Mouse (Mus musculus) MEL (cell line): ENCODE data around the gene Limk1. TPM values are rescaled to one million over a fixed set of nuclear protein-coding genes. Genes with fewer than 3 reads are reported as not detected.

ENCODE experiments used
- DNase-seq: peaks from one replicate; pipeline ENCODE4 v3.0.0; 2011; ENCODE audit warnings: low read depth, low spot score
- H3K27ac ChIP-seq: 2 replicates; pipeline ENCODE4 v1.5.1; 2012; ENCODE audit warnings: low read depth, mild to moderate bottlenecking, control low read depth, low read length, moderate library complexity; ENCODE audit not compliant: control insufficient read depth
- H3K27me3 ChIP-seq, 2 experiments: fragments of 150-350 bp in 1 of 2; sonication (generic) in 1 of 2; 2 replicates each; pipeline ENCODE4 v1.6.1; 2012; ENCODE audit warnings: low read length in 2 of 2, mild to moderate bottlenecking in 2 of 2, improper control_type of control experiment in 1 of 2, moderate library complexity in 1 of 2; ENCODE audit not compliant: insufficient read depth in 2 of 2, control insufficient read depth in 1 of 2
- H3K36me3 ChIP-seq, 2 experiments: 2 replicates each; pipeline ENCODE4 v1.6.1; 2012 to 2014; ENCODE audit warnings: low read length in 2 of 2, improper control_type of control experiment in 1 of 2, inconsistent platforms in 1 of 2, mild to moderate bottlenecking in 1 of 2; ENCODE audit not compliant: insufficient read depth in 2 of 2, control insufficient read depth in 1 of 2
- H3K4me1 ChIP-seq, 2 experiments: fragments of 150-350 bp in 1 of 2; sonication (generic) in 1 of 2; 2 replicates each; pipeline ENCODE4 v1.6.1; 2012; ENCODE audit warnings: low read length in 2 of 2, improper control_type of control experiment in 1 of 2, mild to moderate bottlenecking in 1 of 2; ENCODE audit not compliant: insufficient read depth in 2 of 2, control insufficient read depth in 1 of 2
- H3K4me3 ChIP-seq, 2 experiments: fragments of 150-350 bp in 1 of 2; sonication (generic) in 1 of 2; 2 replicates each; pipeline ENCODE4 v1.5.1; 2012; ENCODE audit warnings: low read depth in 2 of 2, low read length in 2 of 2, mild to moderate bottlenecking in 2 of 2, moderate library complexity in 2 of 2, control low read depth in 1 of 2, improper control_type of control experiment in 1 of 2; ENCODE audit not compliant: control insufficient read depth in 1 of 2, insufficient read depth in 1 of 2
- H3K79me2 ChIP-seq: 2 replicates; pipeline ENCODE4 v1.6.1; 2012; ENCODE audit warnings: mild to moderate bottlenecking, low read length, moderate library complexity; ENCODE audit not compliant: control insufficient read depth, poor library complexity, insufficient read depth
- H3K9ac ChIP-seq: 2 replicates; pipeline ENCODE4 v1.6.1; 2012; ENCODE audit warnings: low read depth, mild to moderate bottlenecking, control low read depth, low read length, moderate library complexity; ENCODE audit not compliant: control insufficient read depth, poor library complexity, severe bottlenecking
- H3K9me3 ChIP-seq: fragments of 150-350 bp; sonication (generic); replicated peaks from 2 replicates; pipeline ENCODE4 v1.6.1; 2012; ENCODE audit warnings: mild to moderate bottlenecking, low read length, improper control_type of control experiment, moderate library complexity; ENCODE audit not compliant: insufficient read depth
- BHLHE40 ChIP-seq: IDR thresholded peaks from 2 replicates; pipeline ENCODE4 v1.6.1; 2012; ENCODE audit warnings: low read depth, mild to moderate bottlenecking, inconsistent platforms, low read length, improper control_type of control experiment, borderline replicate concordance
- CHD1 ChIP-seq: IDR thresholded peaks from 2 replicates; pipeline ENCODE4 v1.6.1; 2012; ENCODE audit warnings: low read depth, mild to moderate bottlenecking, inconsistent platforms, low read length, improper control_type of control experiment
- CHD2 ChIP-seq: IDR thresholded peaks from 2 replicates; pipeline ENCODE4 v1.6.1; 2011; ENCODE audit warnings: low read length, improper control_type of control experiment
- CTCF ChIP-seq, 3 experiments: IDR thresholded peaks in 2 of 3; conservative IDR thresholded peaks in 1 of 3; 2 replicates each; pipeline ENCODE4 v1.5.1; 2011 to 2012; ENCODE audit warnings: low read length in 3 of 3, low read depth in 2 of 3, mild to moderate bottlenecking in 2 of 3, improper control_type of control experiment in 1 of 3, inconsistent platforms in 1 of 3, mixed read lengths in 1 of 3, moderate library complexity in 1 of 3; ENCODE audit not compliant: control insufficient read depth in 1 of 3, insufficient read depth in 1 of 3, poor library complexity in 1 of 3, severe bottlenecking in 1 of 3
- E2F4 ChIP-seq: IDR thresholded peaks from 2 replicates; pipeline ENCODE4 v1.6.1; 2011; ENCODE audit warnings: low read depth, low read length, improper control_type of control experiment, borderline replicate concordance
- ELF1 ChIP-seq: IDR thresholded peaks from 2 replicates; pipeline ENCODE4 v1.6.1; 2014; ENCODE audit warnings: low read depth, mild to moderate bottlenecking, inconsistent platforms, low read length, improper control_type of control experiment, moderate library complexity
- ETS1 ChIP-seq: IDR thresholded peaks from 2 replicates; pipeline ENCODE4 v1.6.1; 2012; ENCODE audit warnings: low read depth, mild to moderate bottlenecking, inconsistent platforms, low read length, improper control_type of control experiment, moderate library complexity
- GATA1 ChIP-seq: IDR thresholded peaks from 2 replicates; pipeline ENCODE4 v1.6.1; 2011; ENCODE audit warnings: low read depth, low read length, improper control_type of control experiment
- HCFC1 ChIP-seq: IDR thresholded peaks from 2 replicates; pipeline ENCODE4 v1.6.1; 2012; ENCODE audit warnings: low read depth, mild to moderate bottlenecking, inconsistent platforms, low read length, improper control_type of control experiment, moderate library complexity
- KAT2A ChIP-seq: conservative IDR thresholded peaks from 2 replicates; pipeline ENCODE4 v1.6.1; 2012; ENCODE audit warnings: low read depth, low read length, improper control_type of control experiment, inconsistent platforms
- MAX ChIP-seq: IDR thresholded peaks from 2 replicates; pipeline ENCODE4 v1.6.1; 2011; ENCODE audit warnings: low read length, improper control_type of control experiment
- MYB ChIP-seq: IDR thresholded peaks from 2 replicates; pipeline ENCODE4 v1.6.1; 2011; ENCODE audit warnings: mild to moderate bottlenecking, low read depth, low read length, improper control_type of control experiment
- MYC ChIP-seq: IDR thresholded peaks from 2 replicates; pipeline ENCODE4 v1.6.1; 2011; ENCODE audit warnings: low read depth, mild to moderate bottlenecking, low read length, improper control_type of control experiment, moderate library complexity
- POLR2A ChIP-seq, 2 experiments: IDR thresholded peaks; 2 replicates each; pipeline ENCODE4 v1.6.1; 2011 to 2012; ENCODE audit warnings: low read length in 2 of 2, mild to moderate bottlenecking in 2 of 2, control low read depth in 1 of 2, improper control_type of control experiment in 1 of 2, low read depth in 1 of 2, moderate library complexity in 1 of 2; ENCODE audit not compliant: control insufficient read depth in 1 of 2, insufficient read depth in 1 of 2, poor library complexity in 1 of 2
- POLR2AphosphoS2 ChIP-seq: IDR thresholded peaks from 2 replicates; pipeline ENCODE4 v1.6.1; 2011; ENCODE audit warnings: low read length, improper control_type of control experiment
- RAD21 ChIP-seq: IDR thresholded peaks from 2 replicates; pipeline ENCODE4 v1.6.1; 2011; ENCODE audit warnings: mild to moderate bottlenecking, low read depth, low read length, improper control_type of control experiment
- RCOR1 ChIP-seq: IDR thresholded peaks from 2 replicates; pipeline ENCODE4 v1.6.1; 2012; ENCODE audit warnings: low read depth, mild to moderate bottlenecking, inconsistent platforms, low read length, improper control_type of control experiment
- TAL1 ChIP-seq: IDR thresholded peaks from 2 replicates; pipeline ENCODE4 v1.6.1; 2012; ENCODE audit warnings: mild to moderate bottlenecking, inconsistent platforms, low read length, moderate library complexity, mixed read lengths
- TCF12 ChIP-seq: IDR thresholded peaks from 2 replicates; pipeline ENCODE4 v1.6.1; 2014; ENCODE audit warnings: low read depth, mild to moderate bottlenecking, inconsistent platforms, low read length, improper control_type of control experiment, moderate library complexity
- USF1 ChIP-seq: IDR thresholded peaks from 2 replicates; pipeline ENCODE4 v1.6.1; 2014; ENCODE audit warnings: low read depth, mild to moderate bottlenecking, inconsistent platforms, low read length, improper control_type of control experiment, moderate library complexity
- ZC3H11A ChIP-seq: IDR thresholded peaks from 2 replicates; pipeline ENCODE4 v1.6.1; 2012; ENCODE audit warnings: low read depth, mild to moderate bottlenecking, inconsistent platforms, low read length, improper control_type of control experiment
- polyA plus RNA-seq, 2 experiments: library from polyadenylated mRNA; stranded (reverse) in 1 of 2; unstranded in 1 of 2; fragments of >175 nt in 1 of 2; fragments of >200 nt in 1 of 2; gene quantifications; 2 replicates each; pipeline versions ENCODE4 v1.2.1 to v1.2.4; 2012; ENCODE audit warnings: low replicate concordance in 2 of 2, low read depth in 1 of 2; ENCODE audit not compliant: insufficient read length in 2 of 2, insufficient read depth in 1 of 2, missing spikeins in 1 of 2
- total RNA-seq: library from RNA; depleted of rRNA; stranded (reverse); fragments of 300-350 nt; gene quantifications from 2 replicates; pipeline ENCODE4 v1.2.3, GENCODE M21; 2012

Limk1 gene
- total and polyA plus RNA-seq, 3 experiments, result 7.3 to 14.8 TPM; not detected in 1

DNA sequence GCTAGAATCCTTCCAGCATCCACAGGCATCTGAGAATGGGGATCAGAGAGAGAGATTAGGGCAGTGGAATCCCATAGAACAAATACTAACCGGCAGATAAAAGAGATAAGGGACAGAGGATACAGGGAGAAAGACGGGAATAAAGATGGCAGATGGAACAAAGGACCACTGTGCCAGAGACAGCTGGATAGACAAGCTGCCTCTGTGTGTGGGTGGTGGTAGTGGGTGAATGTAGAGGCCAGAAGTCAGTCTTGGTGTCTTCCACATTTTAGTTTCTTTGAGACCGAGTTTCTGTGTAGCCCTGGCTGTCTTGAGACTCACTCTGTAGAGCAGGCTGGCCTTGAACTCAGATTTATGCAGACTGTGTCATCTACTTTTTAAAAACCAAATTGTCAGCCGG lies 72.6 kb downstream of the Limk1 start:
- Histone ChIP-seq H3K9ac (no peak overlapping the region), H3K36me3 (peaks cover 0 to 2% of the 10 kb centered on the region in 2 experiments; a peak in 1 of 4 replicates)

DNA sequence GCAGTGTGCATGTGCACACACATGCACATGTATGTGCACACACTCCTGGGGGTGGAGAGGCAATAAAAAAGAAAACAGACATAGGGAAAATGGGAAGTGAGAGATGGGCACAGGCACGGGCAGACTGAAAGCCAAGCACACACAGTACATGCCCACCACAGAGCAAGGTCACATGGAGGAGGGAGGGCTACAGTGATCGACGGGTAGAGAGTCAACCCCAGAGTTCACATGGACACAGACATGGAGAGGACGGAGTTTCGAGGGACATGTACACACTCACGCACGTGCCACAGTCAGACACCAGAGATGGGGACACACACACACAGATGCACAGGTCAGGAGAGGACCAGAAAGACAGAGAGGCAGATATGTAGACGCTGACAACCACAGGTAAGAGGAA lies 73.0 kb downstream of the Limk1 start:
- Histone ChIP-seq H3K36me3 (peaks cover 0 to 2% of the 10 kb centered on the region in 2 experiments; a peak in 1 of 4 replicates), H3K9ac (no peak overlapping the region), H3K79me2 (no peaks in the 10 kb centered on the region), H3K4me3 (no peak overlapping the region), H3K27me3 (no peaks in the 10 kb centered on the region), H3K4me1 (no peaks in the 10 kb centered on the region; a peak in 1 of 4 replicates), H3K27ac (no peak overlapping the region), H3K9me3 (no peaks in the 10 kb centered on the region)
- no peak for TF ChIP-seq USF1
- no peak for TF ChIP-seq BHLHE40
- no peak for TF ChIP-seq GATA1
- no peak for TF ChIP-seq ZC3H11A
- no peak for TF ChIP-seq POLR2AphosphoS2
- TF ChIP-seq KAT2A, result no peak
- no peak for DNase-seq

More for the DNA sequence above, 72.6 kb downstream of the Limk1 start:
- H3K4me3 ChIP-seq, result no peak overlapping the region
- H3K27me3 ChIP-seq, result no peaks in the 10 kb centered on the region
- H3K79me2 ChIP-seq, result no peaks in the 10 kb centered on the region
- H3K27ac ChIP-seq, result no peak overlapping the region
- H3K9me3 ChIP-seq, result no peaks in the 10 kb centered on the region
- DNase-seq, result no peak
- H3K4me1 ChIP-seq, result no peaks in the 10 kb centered on the region; a peak in 1 of 4 replicates
- TF ChIP-seq CHD1 (no peak), ELF1 (no peak), MAX (no peak), CHD2 (no peak), ZC3H11A (no peak), MYC (no peak), KAT2A (no peak), GATA1 (no peak), TCF12 (no peak), HCFC1 (no peak), TAL1 (no peak), USF1 (no peak), MYB (no peak), CTCF (IDR thresholded peaks at IDR 0.05 in 2 of 3, conservative IDR thresholded peaks at IDR 0.05 in 1 of 3; ENCODE audit: control insufficient read depth in 1 of 3, insufficient read depth in 1 of 3, low read depth in 2 of 3, low read length in 3 of 3, poor library complexity in 1 of 3, severe bottlenecking in 1 of 3) (no peak), ETS1 (no peak), E2F4 (no peak), POLR2A (IDR thresholded peaks at IDR 0.05; ENCODE audit: control insufficient read depth in 1 of 2, insufficient read depth in 1 of 2, low read depth in 1 of 2, low read length in 2 of 2, poor library complexity in 1 of 2) (no peak), RAD21 (no peak), RCOR1 (no peak)
